Mouse (Mus musculus): ENCODE measurements around the gene Polr2i.

GRCm38 (mm10) chr7:30281522-30281921 lies 49.8 kb downstream of the Polr2i start:
- TF ChIP-seq CTCF (IDR thresholded peaks at IDR 0.05) (no peak), EP300 (IDR thresholded peaks at IDR 0.05) (no peak)

All from lung, postnatal 0 days (tissue).